Mouse (Mus musculus) gastrocnemius, postnatal 25 days (tissue): Measurements from ENCODE around the gene Apba1. TPM values are rescaled to one million over a fixed set of nuclear protein-coding genes. Genes with fewer than 3 reads are reported as not detected.

Experiments
- DNase-seq: peaks from one replicate; pipeline ENCODE4 v3.0.0; 2022
- total RNA-seq, 2 experiments: library from RNA; stranded (reverse); gene quantifications; 1 replicate in 1 of 2; 2 replicates in 1 of 2; pipeline ENCODE4 v1.2.3; 2021

Apba1 gene
- total RNA-seq, 2 experiments from 2014 or later: 1.3 to 1.5 TPM

DNA sequence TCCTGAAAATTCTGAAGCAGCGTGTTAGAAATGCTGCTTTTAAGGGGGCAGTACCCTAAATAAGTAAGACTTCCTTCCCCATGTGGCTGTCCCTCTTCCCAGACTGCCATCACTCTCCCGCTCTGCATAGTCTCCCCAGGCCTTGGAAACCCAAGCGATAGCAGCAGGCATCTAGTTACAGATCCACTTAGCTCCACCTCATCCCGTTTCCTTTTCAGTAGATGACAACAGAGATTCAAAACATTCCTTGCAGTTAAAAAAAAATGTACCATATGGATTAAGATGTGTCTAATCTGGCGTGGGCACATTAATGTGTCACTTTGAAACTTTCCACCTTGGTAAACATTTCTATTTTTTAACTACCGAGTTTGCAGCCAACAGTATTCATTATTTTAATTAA is 48.1 kb downstream of the Apba1 start:
- no peak for DNase-seq

DNA sequence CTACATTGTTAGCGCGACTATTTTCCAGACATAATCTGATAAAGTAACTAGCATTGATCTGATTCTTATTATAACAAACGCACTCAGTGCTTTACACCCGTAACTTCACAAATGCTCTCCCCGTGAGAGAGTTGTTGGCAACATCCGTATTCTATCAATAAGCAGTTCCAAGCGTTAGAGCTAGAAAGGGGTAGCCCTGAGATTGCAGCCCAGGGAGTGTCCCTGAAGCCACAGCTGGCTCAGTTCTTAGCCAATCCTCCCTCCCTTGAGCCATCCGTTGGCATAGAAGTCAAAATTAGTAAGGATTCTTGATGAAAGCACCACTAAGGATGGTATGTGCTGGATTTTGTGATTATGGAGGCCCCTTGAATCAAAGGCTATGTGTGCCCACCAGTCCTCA is 48.7 kb downstream of the Apba1 start:
- no peak for DNase-seq

DNA sequence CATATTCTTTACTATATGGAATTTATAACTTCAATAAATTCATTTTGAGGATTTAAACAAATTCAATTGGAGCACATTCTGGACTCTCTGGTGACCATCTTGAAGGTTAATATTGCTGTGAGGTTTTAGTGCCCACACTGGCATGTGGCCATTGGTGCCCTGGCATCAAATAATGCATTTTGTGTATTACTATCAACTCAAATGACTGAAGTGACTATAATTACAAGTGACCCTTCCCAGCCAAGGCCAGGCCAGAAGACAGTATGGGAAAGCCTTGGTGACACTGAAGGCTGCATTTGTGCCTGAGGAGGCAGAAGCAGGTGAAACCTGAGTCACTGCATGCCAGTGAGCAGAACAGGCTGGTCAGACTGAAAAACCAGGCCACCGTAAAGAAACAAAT is 50.5 kb downstream of the Apba1 start:
- DNase-seq: no peak

DNA sequence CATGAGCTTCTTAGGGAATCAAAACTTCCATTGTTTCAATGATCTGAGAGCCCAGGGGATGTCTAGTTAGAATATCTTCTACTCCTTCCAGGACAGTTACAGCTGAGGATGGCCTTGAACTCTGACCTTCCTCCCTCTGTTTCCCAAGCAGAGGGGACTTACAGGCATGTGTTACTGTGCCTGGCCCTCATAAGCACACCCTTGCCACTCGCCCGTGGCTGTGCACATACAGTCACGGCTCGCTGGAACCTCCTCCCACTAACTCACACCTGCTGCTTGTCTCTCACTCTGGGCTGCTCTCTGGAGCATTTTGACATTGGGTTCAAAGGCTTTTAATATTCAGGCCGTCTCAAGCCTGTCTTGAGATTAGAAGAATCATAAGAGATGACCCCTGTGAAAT is 51.8 kb downstream of the Apba1 start:
- DNase-seq: no peak

DNA sequence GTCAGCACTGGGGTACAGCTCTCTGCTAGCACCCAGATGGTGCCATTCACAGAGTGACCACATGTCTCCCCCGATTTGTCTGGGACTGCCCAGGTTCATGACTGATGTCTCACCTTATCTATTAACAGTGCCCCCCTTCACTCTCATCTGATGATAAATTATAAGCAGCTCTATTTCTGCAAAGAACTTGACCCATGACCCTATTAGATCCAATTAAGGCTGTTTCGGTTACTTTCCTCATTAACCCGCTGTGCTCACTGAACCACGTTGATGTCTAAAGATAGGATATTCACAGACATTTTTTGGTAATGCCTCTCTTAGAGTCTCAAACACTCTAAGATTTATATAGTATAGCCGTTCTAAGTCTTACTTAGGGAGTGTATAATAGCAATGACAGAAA is 52.3 kb downstream of the Apba1 start:
- no peak for DNase-seq

DNA sequence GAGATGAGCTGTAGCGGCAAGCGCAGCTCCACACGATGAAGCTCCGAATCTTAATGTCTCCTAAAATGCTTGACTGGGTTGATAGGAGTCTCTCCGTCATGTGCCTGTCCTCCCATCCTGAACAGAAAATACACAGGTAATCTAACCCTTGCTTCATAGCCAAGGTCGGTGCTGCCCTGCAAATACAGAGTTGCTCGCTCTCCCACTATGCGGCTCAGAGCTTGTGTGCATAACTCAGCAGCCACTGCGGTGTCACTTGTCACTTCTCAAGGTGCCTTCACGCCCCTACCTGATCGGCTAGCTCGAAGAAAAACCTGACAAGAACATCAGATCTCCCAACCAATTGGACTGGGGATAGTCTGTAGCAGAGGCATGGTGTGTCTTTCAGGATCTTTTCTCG is 58.1 kb downstream of the Apba1 start:
- DNase-seq: no peak

DNA sequence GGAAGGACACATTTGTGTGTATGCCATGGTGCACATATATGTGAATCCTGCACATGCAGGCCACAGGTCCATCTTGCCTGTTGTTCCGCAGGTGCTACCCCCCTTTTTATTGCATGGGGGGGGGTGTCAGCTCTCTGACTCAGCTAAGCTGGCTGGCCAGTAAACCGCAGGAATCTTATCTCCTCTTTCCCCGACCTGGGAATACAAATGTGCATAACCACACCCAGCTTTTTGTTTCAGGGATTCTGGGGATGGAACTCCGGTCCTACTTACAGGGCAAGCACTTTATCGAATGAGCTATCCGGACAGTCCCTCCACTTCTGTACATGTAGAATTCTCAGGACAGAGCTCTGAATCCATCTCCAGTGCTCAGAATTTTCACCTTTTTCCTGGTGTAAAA is 58.5 kb downstream of the Apba1 start:
- DNase-seq: no peak

DNA sequence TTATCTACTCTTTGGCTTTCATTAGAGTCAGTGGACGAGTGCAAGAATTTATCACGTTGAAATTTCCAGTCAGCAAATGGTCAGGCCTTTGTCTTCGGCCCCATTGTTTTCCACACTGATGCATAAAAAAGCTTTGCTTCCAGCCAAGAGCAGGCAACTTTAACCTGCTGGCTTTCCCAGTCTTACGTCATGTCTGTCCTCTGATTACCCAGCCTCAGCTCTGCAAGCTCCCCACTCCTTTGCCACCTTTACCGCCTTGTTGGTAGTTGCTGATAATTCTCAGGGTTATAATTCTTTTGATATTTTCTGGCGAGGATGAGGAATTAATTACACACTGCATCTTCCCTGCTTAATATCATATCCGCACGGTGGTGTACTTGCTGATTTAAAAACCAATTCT is 61.2 kb downstream of the Apba1 start:
- DNase-seq: no peak

DNA sequence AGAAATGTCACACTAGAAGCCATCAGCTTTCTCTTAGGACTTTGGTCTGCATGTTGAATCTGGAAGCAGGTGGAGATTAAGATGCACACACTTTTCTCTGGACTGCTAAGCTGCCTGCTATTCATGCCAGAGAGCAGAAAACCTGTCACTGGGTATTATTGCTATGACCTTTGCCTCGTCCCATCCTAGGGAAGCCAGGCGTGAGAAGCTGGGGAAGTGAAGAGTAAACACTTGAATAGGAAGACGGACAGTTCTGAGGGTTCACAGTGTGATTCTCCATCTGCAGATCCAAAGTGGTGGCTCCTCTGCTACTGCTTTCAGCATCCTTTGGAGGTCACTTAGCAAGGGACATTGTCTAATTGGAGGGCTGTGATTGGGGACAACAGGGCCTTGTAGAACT is 63.8 kb downstream of the Apba1 start:
- DNase-seq: no peak

DNA sequence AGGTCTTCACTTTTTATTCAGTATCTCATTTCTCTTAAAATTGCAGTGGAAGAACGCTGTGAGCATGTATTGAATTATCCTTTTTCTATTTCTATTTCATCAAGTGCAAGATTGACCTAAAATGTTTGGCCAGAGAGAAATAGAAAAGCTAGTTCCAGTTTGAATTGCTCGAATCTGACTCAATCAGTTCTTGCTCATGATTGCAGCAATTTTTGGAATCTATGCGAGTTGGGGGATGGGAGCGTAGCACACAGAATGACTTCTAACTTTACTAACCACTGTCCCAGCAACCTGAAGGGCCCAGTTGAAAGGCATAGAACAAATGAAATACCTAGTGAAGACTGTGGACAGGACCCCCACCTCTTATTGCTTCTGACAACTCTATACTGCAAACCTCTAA is 64.8 kb downstream of the Apba1 start:
- DNase-seq: no peak

DNA sequence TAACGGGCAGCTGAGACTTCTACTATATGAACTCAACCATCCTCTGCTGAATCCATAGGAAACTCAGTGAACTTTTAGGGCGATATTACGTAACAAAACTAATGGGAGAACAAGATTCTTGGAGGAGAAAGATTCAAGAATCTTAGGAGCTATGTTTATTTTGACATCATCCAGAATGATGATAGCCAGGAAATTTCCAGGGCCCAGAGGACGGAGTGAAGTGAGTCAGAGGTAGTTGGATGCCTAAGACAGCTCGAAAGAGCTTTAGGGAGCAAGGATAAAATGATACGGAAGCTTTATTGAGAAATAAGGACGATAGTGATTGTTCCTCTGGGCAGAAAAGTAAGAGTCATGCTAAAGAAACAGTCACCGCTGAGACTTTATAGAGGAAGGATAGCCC is 67.6 kb downstream of the Apba1 start:
- DNase-seq: no peak

DNA sequence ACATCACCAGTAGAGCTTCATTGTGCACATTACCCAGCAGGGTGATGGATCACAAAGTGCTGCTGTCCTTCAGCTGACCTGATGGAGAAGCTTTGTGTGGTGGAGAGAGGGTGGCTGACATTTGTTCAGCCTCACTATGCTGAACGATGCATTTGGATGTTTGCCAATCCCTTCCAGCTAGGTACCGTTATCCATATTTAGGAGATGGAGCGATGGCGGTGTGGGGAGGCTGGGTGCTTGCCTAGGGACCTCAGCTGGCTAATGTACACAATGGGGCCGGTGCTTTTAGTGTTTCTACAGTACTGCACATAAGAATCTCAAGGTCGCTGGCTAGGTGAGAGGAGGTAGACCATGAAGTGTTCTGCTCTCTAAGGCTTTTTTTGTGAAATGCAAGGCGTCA is 72.1 kb downstream of the Apba1 start:
- no peak for DNase-seq

DNA sequence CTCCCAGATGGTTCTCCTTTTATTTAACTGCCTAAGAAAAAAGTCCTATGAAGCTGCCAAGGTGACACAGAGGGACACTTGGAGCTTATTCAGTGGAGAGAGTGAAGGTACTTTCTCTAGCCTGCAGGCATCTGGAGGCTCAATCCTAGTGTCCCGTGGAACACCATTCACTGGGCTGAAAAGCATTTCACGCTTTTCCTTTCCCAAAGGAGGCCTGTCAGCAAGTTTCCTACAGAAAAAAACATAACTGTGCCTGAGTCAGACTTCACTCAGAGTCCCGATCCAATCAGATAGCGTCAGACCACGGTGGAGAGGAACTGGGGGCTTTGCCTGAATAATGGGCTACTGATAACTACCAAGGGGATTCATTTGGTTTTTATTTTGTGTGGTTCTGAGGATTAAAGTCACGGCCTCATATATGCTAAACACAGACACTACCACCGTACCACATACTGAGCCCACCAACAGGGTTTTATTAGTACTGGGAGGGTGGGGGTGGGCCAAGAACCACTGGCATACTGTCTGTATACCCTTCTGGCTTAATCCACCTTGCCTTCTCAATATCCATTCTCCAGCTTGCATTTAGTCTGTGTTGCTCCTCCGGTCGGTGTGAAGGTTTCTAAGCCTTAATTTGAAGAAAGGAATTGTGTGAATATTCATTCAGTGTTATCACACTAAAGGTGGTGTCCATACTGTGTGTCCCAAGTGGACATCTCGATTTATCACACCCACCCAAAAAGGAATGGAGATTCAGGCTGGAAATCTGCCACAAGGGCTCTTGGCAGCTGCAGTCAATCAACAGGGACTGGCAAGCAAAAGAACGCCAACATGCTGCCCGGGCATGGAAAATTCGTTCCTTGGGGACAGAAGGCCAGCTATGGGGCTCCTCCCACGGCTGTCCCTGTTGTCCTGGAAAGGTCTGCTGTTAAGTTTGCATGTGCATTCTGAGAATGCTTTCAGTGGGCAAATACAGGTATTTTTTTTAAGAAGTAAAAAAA is 75.3 kb downstream of the Apba1 start:
- peak; percentile 33 for DNase-seq

DNA sequence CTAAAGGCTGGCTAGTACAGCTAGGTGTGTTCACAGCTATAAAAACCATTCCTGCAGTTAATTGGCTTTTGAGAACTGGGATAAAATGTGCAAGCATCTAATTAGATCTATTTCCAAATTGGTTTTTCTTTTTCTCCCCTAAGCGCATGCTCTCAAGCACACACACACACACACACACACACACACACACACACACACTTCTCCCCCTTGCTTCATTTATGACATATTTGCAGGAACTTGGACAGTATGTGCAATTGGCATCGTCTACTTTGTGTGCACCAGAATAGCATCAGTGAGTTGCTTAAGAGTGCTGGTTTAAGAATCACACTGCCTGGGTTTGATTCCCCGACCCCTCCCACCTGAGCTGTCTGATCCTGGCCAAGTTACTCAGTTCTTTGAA is 76.0 kb downstream of the Apba1 start:
- no peak for DNase-seq

DNA sequence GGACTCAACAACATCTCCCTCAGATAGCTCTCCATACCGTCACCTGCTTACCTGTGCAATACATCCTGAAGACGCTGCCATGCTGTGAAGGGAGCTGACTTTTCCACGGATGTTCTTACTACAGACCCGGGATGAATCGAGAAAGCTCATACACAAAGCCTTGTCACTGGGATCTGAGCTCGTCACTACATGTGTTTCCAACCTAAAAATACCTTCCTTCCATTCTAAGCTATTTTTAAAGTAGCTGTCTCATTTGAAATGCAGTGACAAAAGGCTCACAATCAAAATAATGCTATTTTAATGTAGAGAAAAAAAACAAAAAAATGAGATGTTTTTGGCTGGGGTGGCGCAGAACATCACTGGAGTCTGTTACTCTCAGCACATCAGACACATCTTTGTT is 97.1 kb downstream of the Apba1 start:
- no peak for DNase-seq

DNA sequence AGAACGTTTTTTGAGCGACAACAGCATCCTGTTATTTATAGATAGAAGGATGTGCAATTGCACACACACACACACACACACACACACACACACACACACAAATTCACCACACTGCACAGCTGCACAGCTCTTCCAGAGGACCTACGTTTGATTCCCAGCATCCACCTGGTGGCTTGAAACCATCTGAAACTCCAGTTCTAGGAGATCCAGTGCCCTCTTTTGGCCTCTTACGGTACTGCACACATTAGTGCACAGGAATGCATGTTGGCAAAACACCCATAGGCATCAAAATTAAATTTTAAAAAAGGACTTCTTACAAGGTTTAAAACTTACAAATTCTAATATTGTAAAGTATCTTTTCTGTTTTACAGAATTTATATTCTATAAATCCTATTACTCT is 99.4 kb downstream of the Apba1 start:
- DNase-seq: no peak

DNA sequence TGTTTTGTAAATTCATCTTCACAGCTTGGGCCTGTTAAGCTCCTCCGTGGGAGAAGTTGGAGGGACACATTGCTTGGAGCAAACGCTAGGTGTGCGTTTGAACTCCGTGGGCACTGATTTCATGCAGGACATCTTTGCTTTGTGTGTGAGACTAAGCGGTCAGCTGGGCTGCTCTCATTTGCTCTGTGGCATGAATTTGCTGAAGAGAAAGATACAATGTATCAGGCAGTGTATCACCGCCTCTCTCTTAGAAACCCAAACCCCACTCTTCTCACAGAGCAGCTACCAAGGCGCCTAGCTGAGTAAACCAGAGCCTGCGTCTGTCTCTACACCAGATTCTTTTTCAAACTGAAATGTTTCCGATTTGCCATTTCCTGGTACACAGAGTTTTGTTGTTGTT is 100.1 kb downstream of the Apba1 start:
- DNase-seq: no peak

DNA sequence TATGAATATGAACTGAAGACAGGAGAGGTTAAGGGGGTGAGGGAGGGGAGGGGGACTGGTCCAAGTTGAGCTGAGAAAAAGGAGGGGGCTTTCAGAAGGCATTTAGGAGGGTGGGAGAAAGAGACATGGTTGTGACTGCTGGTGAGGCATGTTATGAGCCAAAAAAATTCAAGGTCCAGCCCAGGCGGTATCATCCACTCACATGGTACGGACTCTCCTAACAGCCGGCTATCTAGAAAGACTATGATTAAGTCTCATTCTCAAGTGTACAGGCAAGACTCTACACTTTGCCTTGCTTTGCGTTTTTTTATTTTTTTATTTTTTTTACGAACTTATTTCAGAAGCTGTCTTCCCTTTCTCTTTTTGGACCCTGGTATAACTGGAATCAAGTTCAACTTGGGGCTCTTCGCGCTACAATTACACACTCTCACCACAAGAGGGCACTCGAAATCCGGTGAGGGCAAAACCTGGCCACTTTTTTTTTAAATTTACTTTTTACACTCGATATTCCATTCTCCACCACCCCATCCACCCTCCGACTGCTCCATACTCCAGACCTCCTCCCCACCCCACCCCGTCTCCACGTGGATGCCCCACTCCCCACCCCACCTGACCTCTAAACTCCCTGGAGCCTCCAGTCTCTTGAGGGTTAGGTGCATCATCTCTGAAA is 101.6 kb downstream of the Apba1 start:
- no peak for DNase-seq

DNA sequence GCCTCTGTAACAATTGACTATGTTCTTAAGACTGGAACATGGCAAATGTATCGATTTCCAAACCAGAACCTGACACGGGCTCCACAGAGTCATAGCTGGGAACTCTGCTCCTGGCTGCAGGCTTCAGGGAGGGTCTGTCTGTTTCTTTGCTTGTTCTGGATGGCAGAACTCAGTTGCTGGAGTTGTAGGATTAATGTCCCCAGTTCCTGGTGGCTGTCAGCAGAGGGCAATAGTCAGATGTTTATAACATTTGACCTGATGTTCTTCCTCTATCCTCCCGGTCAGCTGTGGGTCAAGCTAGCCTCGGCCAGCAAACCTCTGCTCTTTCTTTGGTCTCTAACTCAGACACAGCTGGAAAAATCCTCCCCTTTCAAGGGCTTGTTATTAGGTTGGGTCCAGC is 104.0 kb downstream of the Apba1 start:
- DNase-seq: no peak

DNA sequence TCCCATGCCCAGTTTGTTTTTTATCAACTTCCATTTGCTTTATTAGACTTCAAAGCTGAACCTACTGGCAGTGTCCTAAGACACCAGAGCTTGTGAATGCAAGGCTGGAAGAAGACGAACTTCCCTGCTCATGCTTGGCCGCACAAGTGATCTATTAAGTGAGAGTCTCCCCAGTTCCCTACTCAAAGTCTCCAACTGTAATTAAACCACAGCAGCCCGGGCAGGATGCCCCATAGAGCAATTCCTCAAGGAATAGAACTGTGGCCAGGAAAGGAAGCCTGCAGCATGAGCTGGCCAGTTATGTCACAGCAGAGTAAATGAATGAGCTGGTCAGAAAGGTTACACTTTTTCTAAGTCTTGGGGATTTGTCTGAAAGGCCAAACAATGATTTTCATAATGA is 105.3 kb downstream of the Apba1 start:
- DNase-seq: peak; percentile 65

DNA sequence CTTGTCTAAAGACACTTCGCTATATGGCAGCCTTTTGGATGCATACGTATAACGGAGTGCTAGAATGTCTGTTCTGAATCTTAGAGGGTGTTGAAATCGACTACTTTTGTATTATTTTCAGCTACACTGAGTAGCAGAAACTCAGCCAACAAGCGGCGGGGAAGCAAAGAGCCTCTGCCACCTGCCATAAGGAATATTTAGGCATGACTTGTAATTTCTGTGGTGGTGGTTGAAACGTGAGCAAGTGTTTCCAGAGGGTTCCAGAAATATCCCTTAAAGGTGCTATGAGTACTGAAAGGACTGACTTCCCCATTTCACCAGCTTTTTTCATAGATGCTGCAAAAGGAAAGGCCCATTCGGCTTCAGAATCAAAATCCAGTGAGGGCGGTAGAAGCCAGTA is 107.4 kb downstream of the Apba1 start:
- DNase-seq: no peak

DNA sequence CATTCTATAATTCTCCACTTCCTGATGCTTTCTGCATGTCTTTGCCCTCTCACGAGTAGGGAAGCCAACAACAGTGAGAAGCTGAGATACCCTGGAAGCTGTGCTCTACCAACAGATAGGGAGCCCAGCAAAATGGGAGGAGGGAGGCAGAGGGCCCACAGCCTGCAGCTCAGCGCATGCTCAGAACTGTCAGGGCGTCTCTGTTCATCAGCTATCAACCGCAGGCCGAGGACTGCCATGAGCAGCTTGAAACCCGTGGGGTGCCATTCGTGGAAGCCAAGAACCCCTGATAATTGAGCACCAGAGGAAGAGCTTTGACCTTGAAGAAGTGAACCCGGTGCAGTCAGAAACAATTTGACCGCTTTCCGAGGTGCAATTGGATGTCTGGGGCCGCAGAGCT is 108.4 kb downstream of the Apba1 start:
- no peak for DNase-seq

DNA sequence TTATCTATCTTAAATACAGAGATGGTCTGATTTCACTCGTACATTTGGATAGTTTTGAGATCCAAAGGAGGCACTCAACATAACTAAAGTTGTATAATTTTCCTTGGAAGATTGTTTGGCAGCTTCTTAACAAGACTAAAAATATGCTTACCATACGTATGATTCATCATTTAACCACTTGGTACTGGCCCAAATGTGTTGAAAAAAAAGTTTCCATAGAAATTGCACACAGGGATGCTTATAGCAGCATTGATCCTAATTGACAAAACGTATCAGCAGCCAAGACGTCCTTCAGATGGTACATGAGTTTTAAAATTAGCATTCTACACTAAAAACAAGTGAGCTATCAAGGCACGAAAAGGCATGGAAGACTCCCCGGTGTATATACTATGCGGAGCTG is 108.9 kb downstream of the Apba1 start:
- DNase-seq: no peak

DNA sequence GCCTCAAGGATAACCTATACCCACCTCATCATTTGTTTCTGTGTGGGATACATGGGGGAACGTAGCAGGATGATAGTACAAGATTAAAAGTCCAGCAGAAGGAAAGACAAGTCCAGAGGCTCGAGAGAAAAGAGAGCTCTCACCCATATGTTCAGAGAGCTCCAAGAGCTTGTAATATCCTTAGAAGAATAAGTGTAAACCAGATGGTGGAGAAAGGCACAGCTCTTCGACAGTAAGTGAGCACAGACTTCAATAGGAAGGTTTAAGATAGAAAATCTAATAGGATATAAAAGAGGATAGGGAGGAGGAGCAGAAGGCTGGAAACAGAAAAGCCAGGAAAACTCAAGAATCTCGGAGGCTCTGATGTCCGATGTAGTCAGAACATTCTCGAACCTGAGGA is 115.8 kb downstream of the Apba1 start:
- no peak for DNase-seq
